Mouse (Mus musculus) urinary bladder, adult 2 months (tissue): Measurements from ENCODE around the gene Lcorl. TPM values are rescaled to one million over a fixed set of nuclear protein-coding genes. Genes with fewer than 3 reads are reported as not detected.
"Not testable (repeated sequence)": the region's sequence is repeated elsewhere in the genome, so short reads cannot be mapped to it uniquely, and the experiment has no call there.

ENCODE experiments used
- DNase-seq: peaks from one replicate; pipeline ENCODE4 v3.0.0; 2022; ENCODE audit warnings: low spot score
- polyA plus RNA-seq: library from polyadenylated mRNA; depleted of rRNA; stranded (reverse); fragments of >200 nt; gene quantifications from 2 replicates; pipeline ENCODE4 v1.2.3, GENCODE M21; 2012

Lcorl gene
- polyA plus RNA-seq, 1 experiment: 5.8 TPM

DNA sequence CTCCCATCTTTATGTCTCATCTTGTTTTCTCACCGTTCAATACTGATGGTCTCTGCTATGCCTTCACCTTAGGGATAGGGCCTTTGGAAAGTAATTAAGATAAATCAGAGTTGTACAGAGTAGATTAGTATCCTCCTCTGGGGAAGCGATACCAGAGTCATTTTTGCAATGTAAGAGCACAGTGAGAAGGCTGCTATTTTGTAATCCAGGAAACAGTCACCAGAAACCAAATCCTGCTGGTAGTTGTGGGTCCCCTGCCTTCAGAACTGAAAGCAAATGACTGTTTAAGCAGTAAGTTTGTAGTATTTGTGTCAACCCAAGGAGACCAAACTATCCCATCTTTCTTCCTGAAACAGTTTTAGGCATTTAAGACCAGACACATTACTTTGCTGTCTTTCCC, 147.8 kb downstream of the Lcorl start:
- no peak for DNase-seq

DNA sequence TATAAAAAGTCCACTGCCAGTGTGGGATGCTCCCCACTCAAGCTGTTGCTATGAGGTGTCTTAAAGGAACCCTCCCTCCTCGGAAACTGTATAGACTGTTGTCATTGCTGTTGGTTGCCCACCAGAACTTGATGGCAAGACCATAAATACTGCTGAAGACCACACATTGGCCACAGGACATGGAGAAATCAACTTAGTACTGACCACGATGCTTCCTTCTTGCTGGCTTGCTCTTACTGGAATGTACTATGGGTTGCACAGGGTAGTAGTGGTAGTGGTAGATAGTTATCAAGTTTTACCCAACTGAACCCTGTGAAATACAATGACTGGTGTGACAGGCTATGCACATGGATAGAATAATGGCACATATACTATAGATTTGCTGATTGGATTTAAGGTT, 150.6 kb downstream of the Lcorl start:
- no peak for DNase-seq

DNA sequence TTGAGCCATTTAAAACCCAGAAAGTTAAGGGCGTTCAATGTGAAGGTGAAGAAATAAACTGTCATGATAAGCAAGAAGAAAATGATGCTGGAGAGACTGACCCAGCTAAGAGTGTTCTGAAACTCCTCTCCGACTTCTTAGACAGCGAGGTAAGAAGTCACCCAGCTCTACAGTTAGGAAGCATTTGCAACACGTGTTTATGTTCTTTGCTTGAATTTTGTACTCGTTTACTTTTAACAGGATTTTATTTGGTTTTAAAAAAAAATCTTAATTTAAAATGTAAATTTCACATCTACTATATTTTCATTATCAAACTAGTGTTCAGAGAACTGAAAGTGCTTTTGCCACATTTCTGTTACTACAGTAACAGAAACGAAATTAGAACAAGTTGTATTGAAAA, 165.7 kb downstream of the Lcorl start:
- no peak for DNase-seq

DNA sequence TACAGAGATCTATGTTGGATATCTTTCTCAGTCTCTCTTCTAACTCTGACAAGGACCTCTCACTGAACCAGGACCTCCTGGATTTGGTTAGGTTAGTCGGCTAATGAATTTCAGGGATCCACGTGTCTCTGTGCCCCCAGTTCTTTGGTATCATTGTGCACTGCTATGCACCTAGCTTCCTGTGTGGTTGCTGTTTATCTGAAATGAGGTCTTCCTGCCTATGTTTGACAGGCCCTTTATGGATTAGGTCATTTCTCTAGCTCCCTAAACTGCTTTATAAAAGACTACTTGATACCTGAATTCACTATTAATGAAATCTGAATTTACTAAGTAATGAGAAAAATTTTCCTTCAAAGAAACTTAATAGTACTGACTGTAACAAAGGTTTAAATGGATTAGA, 166.6 kb downstream of the Lcorl start:
- no peak for DNase-seq

DNA sequence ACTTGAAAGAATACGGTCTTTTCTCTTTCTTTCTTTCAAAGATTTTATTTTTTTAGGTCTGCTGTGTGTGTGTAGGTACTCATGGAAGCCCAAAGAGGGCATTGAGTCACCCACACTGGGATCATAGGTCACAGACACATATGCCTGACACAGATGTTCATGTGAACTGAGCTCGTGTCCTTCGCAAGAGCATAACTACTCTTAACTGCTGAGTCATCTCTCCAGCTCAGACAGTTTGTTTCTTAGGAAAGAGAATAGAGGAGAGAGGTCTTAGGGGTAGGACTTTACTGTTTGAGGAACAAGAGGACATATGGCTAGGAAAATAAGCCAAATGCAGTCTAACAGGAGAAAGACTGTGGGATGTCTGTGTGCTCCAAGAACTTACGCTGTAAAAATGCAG, 168.3 kb downstream of the Lcorl start:
- no peak for DNase-seq

DNA sequence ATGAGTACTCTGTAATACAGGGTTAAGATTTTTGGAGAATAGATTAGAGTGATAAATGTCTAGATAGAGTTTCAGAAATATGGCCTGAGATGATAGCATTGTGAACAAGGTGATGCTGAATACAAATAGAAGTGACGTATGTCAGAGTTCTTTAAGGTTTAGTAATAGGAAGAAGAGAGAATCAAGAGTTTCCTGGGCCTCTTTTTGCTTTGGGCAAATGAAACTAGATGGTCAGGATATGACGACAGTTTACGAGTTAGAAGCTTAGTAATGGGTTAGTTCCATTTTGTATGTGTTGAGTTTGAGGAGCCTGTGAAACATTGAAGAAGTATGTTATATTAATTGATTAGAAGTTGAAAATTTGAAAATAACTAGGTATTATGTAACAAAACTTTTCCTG, 171.2 kb downstream of the Lcorl start:
- no peak for DNase-seq

DNA sequence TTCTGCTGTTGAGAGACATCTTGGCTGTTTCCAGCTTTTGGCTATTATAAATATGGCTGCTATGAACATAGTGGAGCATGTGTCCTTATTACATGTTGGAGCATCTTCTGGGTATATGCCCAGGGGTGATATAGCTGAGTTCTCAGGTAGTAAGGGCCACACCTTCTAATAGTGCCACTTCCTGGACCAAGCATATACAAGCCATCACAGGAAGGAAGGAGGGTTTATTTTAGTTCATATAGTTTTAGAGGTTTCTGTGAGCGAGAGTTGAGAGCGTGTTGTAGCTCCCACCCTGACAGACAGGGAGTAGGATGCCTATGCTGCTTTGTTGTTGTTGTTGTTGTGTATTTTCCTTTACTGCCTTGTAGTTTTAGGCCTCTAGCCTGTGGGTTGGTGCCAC, 172.2 kb downstream of the Lcorl start:
- no peak for DNase-seq

DNA sequence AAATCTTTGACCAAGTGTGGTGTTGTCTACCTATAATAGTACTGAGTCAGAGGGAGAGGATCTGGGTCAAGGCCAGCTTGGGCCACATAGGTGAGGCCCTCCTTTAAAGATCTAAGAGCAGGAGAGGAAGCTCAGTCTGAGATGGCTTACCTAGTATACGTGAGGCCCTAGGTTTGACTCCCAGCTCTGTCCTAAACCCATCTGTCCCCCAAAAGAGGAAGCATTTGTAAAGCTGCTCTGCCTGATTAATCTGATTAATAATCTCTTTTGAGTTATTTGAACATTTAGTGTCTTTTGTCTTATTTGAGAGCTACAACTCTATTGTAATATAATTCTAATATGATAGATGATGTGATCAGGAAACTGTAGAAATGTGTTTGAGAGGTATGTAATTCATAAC, 174.0 kb downstream of the Lcorl start:
- DNase-seq: no peak

DNA sequence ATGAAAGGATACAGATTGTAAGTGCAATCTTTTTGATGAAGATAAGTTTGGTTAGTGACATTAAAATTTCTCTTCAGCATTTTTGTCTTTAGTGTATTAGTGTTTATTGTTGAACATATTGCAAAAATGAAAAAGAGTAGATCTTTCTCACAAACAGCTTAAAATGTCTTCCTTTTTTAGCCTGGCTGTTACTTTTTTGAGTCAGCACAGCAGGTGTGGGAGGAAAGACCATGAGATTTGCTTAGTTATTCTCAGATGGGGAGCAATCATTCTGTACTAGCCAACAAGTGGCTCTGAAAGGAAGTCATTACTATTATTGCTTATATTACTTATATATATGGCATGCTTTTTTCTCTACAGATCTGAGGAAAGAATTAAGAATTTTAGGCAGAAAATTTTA, 177.5 kb downstream of the Lcorl start:
- no peak for DNase-seq

DNA sequence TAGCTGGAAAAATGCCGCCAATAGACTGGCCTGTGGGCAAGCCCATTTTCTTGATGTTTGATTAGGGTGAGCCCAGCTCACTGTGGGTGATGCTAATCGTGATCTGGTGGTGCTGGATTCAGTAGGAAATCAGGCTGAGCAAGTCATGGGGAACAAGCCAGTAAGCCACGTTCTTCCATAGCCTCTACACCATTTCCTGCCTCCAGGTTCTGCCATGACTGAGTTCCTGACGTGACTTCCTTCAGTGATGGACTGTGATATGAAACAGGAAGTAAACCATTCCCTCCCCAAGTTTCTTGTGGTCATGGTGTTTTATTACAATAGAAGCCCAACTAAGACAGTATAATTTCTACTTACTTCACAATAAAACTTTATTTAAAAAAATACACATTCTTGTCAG, 179.8 kb downstream of the Lcorl start:
- DNase-seq: no peak

DNA sequence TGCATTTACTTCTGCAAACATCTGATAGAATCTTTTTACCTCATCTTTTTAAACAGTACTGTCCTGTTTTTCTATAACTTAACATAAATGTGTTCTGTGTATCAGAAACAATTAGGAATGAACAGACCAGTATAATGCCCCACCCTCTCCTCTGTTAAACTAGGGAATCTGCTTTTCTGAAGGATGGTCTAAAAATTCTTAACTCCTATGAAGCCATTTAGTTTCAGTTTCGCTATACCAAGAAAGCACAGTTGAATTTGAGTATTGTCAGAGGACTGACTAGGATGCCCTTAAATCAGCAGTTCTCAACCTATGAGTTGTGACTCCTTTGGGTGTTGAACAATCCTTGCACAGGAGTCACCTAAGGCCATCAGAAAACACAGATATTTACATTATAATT, 182.4 kb downstream of the Lcorl start:
- no peak for DNase-seq

DNA sequence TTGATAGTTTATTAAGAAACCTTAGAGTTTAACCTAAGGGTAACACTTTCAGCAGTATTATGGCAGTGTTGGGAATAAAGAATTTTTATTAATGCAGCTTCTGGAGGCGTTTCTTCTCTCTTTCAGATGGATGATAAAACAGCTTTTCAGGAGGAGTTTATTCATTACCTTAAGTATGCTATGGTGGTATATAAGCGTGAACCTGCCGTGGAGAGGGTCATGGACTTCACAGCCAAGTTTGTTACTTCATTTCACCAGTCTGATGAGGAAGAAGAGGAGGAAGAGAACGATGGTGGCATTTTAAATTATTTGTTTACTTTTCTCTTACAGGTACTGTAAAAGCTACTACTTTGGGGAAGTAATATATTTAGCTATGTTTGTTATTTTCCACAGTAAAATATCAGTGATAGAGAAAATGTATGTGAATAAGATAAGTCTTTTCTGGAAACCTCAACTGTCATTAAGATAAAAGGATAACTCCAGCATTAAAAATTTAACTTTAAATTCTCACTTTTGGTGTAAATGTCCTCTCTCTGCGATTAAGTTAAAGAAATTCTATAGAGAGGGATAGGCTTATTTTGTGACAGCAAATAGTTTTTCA, 186.4 kb downstream of the Lcorl start:
- no peak for DNase-seq

DNA sequence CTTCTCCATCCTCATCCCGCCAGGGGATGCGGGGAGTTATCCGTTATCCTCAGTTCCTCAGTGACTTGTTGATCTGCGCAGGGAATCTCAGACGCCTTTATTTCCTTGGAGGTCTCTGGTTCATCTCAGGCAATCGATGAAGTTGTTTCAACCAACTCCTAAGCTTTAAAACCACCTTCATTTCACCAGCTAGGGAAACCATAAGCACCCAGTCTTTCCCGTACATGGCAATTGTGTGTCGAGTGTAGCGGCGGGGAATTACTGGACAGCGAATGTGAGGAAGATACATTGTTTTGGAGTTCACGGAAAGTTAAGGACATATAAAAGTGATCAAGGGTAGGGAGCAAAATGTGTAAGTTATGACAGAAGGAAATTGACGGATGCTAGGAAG, 187.1 kb downstream of the Lcorl start:
- no peak for DNase-seq

DNA sequence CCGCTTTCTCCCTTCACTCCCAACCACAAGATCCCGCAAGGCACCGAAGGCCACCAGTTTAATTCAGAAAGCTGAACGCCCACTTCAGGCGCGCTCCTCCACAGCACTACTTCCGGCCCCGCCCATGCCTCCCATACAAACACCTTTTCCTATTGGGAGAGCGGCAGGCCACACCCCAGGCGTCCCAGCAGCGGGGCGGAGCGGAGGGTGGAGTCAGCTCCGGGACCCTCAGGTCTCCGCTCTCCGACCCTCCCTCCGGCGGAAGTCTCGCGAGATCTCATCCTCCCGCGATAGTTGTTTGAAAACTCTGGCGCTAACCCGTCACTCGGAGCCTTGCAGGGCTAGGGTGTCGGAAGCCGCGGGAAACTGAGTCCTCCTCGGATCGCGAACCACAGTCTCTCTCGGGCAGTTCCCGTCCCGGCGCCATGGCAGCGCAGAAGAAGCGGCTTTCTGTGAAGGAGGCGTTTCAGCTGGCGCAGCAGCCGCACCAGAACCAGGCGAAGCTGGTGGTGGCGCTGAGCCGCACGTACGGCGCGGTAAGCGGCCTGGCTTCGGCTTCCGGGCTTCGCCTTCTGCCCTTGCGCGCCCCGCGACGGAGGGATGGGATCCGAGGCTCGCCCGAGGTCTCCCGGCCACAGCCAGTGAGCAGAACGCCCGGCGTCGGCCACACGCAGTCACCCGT, 187.7 kb downstream of the Lcorl start, which contains the start of gene Ncapg:
Gene Ncapg (plus strand): TSS at position 322 of the 682 bp plus-strand sequence.
- DNase-seq: peak; percentile 100

DNA sequence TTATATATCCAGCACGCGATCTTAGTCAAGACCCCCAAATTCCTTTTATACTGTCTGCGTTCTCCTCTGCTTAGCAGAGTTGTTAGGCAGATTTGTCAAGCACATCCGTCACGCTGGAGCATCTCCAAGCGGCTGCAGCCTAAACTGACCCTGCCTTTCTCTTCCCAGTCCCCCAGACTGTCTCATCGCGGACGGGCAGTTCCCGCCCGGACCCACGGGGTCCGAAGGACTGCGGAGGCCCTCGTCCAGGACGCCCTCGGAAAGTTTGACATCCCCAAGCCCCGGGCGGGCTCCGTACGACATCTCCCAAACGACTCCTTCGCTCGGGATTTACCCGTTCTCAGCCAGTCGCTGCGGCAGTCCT, 188.2 kb downstream of the Lcorl start:
- DNase-seq: no peak

DNA sequence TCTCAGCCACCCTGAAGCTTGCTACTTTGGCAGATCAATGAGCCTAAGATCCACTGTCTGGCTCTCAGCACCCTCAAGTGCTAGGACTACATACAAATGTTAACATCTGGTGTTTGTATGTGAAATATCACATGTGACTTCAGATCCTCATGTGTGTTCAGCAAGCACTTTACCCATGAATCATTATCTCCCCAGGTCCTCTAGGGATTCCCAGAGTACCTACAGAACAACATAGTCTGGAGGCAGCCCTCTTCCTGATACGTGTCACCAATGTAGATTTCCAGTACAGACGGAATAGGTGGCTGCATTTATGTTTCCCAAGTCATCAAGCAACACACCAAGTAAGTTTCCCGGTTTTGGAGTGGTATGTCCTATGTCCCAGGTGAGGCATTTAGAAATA, 188.6 kb downstream of the Lcorl start:
- DNase-seq: no peak

DNA sequence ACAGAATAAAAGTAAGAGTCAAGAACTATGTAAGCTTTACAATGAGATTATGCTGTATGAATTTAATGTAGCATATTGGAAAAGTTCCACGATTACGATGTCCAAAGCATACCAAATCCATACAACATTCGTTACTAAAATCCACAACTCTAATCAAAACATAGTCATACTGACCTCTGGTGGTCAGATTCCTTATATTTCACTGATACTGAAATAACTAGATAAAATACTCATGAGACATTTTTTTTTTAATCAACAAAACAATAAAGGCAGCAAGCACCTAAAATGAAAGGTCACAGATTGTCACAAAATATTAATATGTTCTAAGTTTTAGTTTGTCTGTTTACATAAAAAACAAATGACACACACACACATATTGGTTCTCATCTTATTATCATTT, 189.1 kb downstream of the Lcorl start:
- no peak for DNase-seq

DNA sequence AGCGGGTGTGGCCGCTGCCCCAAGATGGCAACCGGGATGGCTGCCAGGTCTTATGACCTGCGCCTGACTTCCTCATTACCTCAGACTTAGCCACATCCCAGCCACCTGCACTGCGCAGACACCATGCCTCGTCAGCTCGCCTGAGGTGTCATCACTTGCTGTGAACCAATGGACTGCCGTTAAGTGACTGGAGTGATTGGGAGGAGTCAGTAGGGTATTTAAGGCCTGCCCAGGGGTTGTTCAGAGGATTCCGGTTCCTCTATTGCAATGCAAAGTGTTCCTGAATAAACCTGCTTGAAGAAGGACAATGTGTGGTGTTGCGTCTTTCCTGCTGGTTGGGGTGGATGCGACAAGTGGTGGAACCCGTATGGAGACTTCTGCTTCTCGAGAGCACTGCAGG, 199.0 kb downstream of the Lcorl start:
- DNase-seq: not testable (repeated sequence)

DNA sequence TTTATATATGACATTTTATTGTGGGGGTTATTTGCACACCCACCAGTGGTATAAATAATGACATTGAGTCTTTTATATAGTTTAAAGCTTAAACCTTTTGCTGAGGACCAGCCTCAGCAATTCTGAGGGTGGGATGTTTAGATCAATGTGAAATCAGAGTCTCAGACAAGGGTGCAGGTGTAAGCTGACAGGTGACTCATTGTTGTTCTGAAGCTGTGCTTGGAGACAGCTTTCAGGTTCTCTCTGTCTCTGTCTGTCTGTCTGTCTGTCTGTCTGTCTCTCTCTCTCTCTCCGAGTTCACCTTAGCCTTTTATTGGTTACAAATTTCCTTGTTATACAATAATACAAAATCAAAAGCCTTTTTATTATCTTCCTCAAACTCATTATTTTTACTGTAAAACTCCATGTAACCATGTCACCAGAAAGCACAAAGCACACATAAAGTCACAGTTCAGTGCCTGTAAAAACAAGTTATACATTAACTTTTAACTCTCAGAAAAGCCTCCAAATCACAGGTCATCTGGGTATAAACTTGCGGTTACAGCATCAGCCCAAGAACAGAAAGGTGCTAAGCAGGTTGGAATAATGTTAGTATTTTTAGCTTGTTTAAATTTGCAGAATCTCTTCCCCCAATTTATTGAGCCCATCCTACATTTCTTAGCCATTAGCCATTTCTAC, 206.2 kb downstream of the Lcorl start:
- DNase-seq: no peak
